Mouse (Mus musculus): ENCODE data around the gene Selplg. TPM values are rescaled to one million over a fixed set of nuclear protein-coding genes. Genes with fewer than 3 reads are reported as not detected.

The Selplg gene
- total and polyA plus RNA-seq, 3 experiments = 3.4 to 14.1 (median 4.5) TPM

DNA sequence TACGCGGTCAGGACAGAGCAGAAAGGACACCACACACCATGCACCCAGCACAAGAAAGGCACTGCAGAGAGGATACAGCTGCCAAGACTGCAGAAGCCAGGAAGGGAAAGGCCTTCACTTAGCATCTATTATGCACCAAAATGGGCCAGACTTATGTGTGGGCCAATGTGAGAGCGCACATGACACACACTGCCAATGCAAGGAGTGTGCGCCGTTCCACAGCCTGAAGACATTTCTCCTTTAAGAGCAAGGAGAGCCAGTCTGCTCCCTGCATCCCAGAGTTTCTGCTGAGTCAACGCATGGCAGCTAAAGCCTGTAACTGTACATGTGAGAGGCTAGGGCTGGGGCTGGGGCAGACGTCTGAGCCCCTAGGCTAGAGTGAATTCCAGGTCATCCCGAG lies 63.6 kb downstream of the Selplg start:
- intact Hi-C loops (cut with DNase I) = no loop called here
- 89% methylated on average over 8 of the region's 8 CpGs for WGBS
- TF ChIP-seq POLR2A (IDR thresholded peaks at IDR 0.05; ENCODE audit: insufficient read depth, low read depth, low read length) = no peak
- no peak for TF ChIP-seq CTCF (IDR thresholded peaks at IDR 0.05)
- no peak for TF ChIP-seq EP300 (IDR thresholded peaks at IDR 0.05; ENCODE audit: insufficient read depth, low read depth, low read length)
- DNase-seq = no peak
- H3K9ac ChIP-seq (ENCODE audit: low read depth, low read length) = no peak overlapping the region
- no peak overlapping the region for H3K27ac ChIP-seq
- peaks cover 17% of the 10 kb centered on the region for H3K79me2 ChIP-seq (replicated peaks; ENCODE audit: control insufficient read depth, insufficient read depth, low read length)
- H3K4me1 ChIP-seq (ENCODE audit: control insufficient read depth, insufficient read depth, low read length) = no peaks in the 10 kb centered on the region
- H3K27me3 ChIP-seq (ENCODE audit: control insufficient read depth, insufficient read depth, low read length) = no peaks in the 10 kb centered on the region
- no peak overlapping the region for H3K4me3 ChIP-seq
- H3K36me3 ChIP-seq (ENCODE audit: control insufficient read depth, insufficient read depth, low read length) = no peaks in the 10 kb centered on the region

Other genes with a start within 250 kb of the Selplg start
- gene Cmklr1, start 182.2 kb downstream of the Selplg start, total RNA-seq (2021) = 10 to 100 TPM; 22.0 to 28.5 TPM
- 42.0 and 43.6 TPM in 2 replicates for gene Cmklr1, start 182.2 kb downstream of the Selplg start, polyA plus RNA-seq (2012; rRNA removed)
- gene 1700069L16Rik, start 107.9 kb downstream of the Selplg start, total RNA-seq (2021) = not detected
- not detected in 2 replicates for gene 1700069L16Rik, start 107.9 kb downstream of the Selplg start, polyA plus RNA-seq (2012; rRNA removed)
- gene Ficd, start 96.8 kb downstream of the Selplg start, total RNA-seq (2021) = 1 to 10 TPM; 8.7 to 9.3 TPM
- 7.2 and 7.7 TPM in 2 replicates for gene Ficd, start 96.8 kb downstream of the Selplg start, polyA plus RNA-seq (2012; rRNA removed)
- 10 to 100 TPM; 12.2 to 14.4 TPM for gene Sart3, start 60.1 kb downstream of the Selplg start, total RNA-seq (2021)
- 10.2 and 13.6 TPM in 2 replicates for gene Sart3, start 60.1 kb downstream of the Selplg start, polyA plus RNA-seq (2012; rRNA removed)
- 100 to 1,000 TPM; 176 to 202 TPM for gene Iscu, start 59.9 kb downstream of the Selplg start, total RNA-seq (2021)
- gene Iscu, start 59.9 kb downstream of the Selplg start, polyA plus RNA-seq (2012; rRNA removed) = 168 and 212 TPM in 2 replicates
- gene Tmem119, start 32.1 kb downstream of the Selplg start, total RNA-seq (2021) = 1 to 10 TPM; 3.6 to 5.8 TPM
- 7.3 and 12.0 TPM in 2 replicates for gene Tmem119, start 32.1 kb downstream of the Selplg start, polyA plus RNA-seq (2012; rRNA removed)
- 10 to 100 TPM; 24.6 to 30.1 TPM for gene Coro1c, start 76.1 kb upstream of the Selplg start, total RNA-seq (2021)
- gene Coro1c, start 76.1 kb upstream of the Selplg start, polyA plus RNA-seq (2012; rRNA removed) = 24.1 and 27.9 TPM in 2 replicates
- gene Ssh1, start 161.2 kb upstream of the Selplg start, total RNA-seq (2021) = 10 to 100 TPM; 13.4 to 15.2 TPM
- gene Ssh1, start 161.2 kb upstream of the Selplg start, polyA plus RNA-seq (2012; rRNA removed) = 7.4 and 9.8 TPM in 2 replicates
- gene Dao, start 171.1 kb upstream of the Selplg start, total RNA-seq (2021) = not detected
- gene Dao, start 171.1 kb upstream of the Selplg start, polyA plus RNA-seq (2012; rRNA removed) = not detected in 2 replicates
- 10 to 100 TPM; 10.1 to 11.2 TPM for gene Usp30, start 232.8 kb upstream of the Selplg start, total RNA-seq (2021)
- 11.2 and 13.3 TPM in 2 replicates for gene Usp30, start 232.8 kb upstream of the Selplg start, polyA plus RNA-seq (2012; rRNA removed)

Measured in heart, adult 2 months (tissue).